Mouse (Mus musculus): ENCODE data around the gene Mocs1. TPM values are rescaled to one million over a fixed set of nuclear protein-coding genes. Genes with fewer than 3 reads are reported as not detected.
"Not testable (repeated sequence)": the region's sequence is repeated elsewhere in the genome, so short reads cannot be mapped to it uniquely, and the experiment has no call there.

Mocs1 gene
- polyA plus RNA-seq, 1 experiment from 2014 or later: 3.9 TPM

DNA sequence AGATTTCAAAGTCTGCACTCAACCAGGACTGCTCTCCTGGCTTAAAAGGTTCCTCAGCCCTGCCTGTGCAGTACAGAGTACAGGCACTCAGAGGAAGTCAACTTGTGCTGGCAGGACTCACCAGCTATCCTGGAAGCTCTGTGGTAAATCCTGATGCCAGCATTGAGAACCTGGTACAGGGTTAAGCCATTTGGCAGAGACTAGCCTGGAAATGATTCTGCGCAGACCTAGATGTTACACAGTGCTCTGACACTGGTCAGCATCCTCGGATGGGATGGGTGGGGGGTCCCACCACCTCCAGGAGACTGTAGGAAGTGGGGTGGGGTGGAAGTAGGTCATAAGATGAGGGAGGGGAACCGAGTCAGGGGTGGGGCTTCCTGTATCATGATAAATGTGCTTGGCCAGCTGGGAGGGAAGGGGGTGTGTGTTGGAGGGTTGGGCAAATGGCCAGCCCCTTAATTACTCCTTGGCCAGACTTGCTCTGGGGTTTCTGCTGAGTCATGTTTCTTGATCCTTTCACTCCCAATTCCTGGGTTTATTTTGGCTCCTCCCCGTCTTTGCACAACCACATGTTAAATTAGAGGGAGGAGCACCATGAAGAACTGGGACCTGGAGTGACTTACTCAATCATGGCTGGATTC is 4.0 kb downstream of the Mocs1 start:
- DNase-seq (ENCODE audit: low spot score): peak; percentile 9

DNA sequence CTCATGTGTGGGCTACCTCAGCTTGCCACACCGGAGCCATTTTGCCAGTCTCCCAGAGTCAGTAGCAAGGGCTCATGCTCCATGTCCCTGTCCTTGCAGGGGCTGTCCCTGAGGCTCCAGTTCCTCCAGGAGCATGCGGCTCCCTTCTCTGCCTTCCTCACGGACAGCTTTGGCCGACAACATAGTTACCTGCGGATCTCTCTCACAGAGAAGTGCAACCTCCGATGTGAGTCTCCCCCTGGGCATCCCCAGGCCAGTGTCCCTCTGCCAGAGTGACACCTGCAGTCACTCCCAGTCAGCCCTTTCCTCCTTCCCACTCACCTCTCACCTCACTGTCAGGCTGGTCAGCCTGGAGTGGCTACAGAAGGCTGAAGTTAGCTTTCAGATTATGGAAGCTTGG is 4.9 kb downstream of the Mocs1 start:
- DNase-seq (ENCODE audit: low spot score): no peak

GRCm38 (mm10) chr17:49434236-49434635 is 6.1 kb downstream of the Mocs1 start:
- no peak for DNase-seq (ENCODE audit: low spot score)

- DNase-seq (ENCODE audit: low spot score): no peak
Measured at GRCm38 (mm10) chr17:49435081-49435480, 6.9 kb downstream of the Mocs1 start.

GRCm38 (mm10) chr17:49436631-49437030 is 8.5 kb downstream of the Mocs1 start:
- no peak for DNase-seq (ENCODE audit: low spot score)

GRCm38 (mm10) chr17:49437306-49437705 is 9.1 kb downstream of the Mocs1 start:
- DNase-seq (ENCODE audit: low spot score): not testable (repeated sequence)

DNA sequence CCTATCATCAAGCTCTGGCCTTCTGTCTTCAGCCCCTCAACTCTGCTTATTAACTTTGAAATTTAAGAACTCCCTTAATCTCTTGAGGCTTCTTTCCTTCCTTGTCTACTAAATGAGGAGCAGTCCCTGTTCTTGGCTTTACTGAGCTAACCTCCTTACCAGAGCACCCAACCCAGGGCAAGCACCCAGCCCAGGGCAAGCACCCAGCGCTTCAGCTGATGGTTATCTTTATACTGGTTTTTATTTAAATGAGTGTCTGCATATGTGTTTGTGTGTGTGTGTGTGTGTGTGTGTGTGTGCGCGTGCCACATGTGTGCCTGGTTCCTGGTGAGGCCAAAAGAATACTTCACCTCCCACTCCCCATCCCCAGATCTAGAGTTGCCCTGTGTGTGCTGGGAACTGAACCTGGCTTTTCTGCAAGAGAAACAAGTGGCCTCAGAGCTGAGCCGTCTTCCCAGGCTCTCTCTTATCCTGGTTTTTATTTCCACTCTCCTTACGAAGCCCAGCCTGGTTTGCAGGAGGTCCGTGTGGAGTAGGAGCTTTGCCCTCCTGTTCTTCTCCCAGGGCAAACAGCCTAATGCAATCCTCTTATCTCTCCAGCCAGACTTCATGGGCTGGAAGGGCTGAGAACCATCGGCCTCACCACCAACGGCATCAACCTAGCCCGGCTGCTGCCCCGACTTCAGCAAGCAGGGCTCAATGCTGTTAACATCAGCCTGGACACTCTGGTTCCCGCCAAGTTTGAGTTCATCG is 10.8 kb downstream of the Mocs1 start:
- DNase-seq (ENCODE audit: low spot score): no peak

DNA sequence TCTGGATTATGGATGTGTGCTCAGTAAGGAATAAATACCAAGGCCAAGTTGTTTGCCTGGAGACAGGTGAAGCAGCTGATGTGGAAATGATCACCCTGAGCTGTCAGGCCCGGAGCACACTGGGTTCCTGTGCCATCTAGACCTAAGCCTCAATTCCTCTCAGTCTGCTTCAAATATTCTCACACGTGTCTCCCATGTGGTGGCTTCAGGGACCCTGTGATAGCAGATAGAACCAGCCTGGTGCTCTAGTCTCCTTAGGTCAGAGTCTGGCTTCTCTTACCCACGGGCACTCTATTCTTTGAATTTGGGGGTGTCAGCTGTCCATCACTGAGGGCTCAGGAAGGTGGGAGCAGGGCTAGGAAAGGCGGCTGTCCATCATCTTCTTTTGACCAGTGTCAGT is 11.5 kb downstream of the Mocs1 start:
- no peak for DNase-seq (ENCODE audit: low spot score)

- DNase-seq (ENCODE audit: low spot score): no peak
Measured at GRCm38 (mm10) chr17:49440331-49441130, 12.4 kb downstream of the Mocs1 start.

DNA sequence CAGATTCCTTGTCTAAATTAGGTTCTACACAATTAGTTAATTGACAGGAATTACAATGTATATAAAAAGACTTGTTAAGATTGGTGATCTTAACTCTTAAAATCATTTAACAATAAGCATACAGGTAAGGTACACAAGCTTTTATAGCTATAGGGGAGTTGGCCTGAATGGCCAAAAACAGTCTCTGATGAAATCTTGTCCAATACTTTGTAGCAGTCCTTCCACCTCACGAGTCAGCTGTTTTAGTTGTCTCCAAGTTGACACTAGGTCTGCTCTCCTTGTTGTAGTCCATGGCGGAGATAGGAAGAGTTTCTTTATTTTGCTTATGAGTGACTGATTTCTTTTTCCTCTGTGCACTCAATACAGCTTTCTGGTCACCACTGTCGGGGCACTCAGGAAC is 14.7 kb downstream of the Mocs1 start:
- DNase-seq (ENCODE audit: low spot score): not testable (repeated sequence)

- no peak for DNase-seq (ENCODE audit: low spot score)
Measured at GRCm38 (mm10) chr17:49448570-49449229, 20.5 kb downstream of the Mocs1 start.

DNA sequence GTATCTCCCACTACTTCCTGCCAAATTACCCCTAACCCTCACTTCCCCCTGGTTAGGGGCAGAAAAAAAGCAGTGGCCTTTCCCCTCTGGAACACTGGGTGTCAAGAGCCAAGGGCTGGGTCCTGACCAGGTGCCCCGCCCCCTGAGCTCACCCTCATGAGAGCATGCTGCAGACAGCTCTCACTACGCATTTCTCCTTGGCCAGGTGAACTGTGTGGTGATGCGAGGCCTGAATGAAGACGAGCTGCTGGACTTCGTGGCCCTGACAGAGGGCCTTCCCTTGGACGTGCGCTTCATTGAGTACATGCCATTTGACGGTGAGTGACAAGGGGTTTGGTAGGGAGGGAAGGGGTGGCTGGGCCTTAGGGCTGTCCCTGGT is 21.1 kb downstream of the Mocs1 start:
- DNase-seq (ENCODE audit: low spot score): no peak

DNA sequence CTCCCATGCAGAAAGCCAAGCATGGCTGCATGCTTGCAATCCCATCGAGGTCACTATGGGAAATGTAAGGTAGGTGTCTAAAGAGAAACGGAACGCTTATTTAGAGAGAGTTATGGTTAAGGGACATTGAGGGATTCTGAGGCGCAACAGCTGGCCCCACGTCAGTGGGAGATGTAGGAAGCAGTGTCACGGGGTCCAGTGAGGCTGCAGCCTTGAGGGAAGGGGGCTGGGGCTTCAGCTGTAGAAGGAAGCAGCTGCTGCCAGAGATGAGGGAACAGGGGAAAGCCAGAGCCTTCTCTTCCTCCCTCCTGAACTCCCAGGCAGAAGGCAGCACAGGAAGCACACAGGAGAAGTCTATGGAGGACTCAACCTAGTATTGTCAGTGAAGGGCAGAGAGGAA is 22.8 kb downstream of the Mocs1 start:
- no peak for DNase-seq (ENCODE audit: low spot score)

DNA sequence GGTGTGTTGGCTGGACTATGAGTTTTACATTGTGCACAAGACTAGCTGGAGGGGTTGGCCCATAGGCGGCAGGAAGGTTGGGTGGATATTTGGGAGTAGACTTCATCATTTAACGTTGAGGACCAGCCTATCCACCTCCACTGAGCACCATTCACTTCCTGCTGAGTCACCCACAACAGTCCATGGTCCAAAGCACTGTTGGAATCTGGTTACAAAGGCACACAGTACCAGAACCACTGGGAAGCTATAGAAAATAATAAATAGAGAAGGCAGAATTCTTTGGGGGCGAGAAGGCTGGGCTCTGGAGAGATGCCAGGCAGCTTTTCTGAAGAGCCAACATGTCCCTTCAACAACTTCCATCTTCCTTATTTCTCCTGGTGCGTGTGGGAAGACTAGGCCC is 28.2 kb downstream of the Mocs1 start:
- no peak for DNase-seq (ENCODE audit: low spot score)

- DNase-seq (ENCODE audit: low spot score): no peak
Measured at GRCm38 (mm10) chr17:49457833-49458232, 29.7 kb downstream of the Mocs1 start.

DNA sequence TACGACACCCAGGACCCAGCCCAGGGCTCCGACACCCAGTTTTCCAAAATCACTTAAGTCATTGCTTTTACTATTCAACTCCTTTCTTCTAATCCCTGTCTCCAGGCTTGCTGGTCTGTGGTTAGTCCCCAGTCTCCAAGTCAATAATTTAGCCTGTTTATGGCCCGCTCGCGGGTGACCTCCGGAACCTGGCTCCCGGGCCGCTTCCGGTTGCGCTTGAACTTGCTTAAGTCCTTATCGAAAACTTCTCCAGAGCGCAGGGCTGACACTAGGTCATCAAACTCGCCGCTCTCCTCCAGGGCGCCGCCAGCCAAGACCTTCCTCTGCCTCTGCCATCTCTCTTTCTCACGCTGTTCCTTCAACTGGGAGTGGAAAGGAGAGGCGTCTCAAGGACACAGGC is 30.2 kb downstream of the Mocs1 start:
- DNase-seq (ENCODE audit: low spot score): no peak

DNA sequence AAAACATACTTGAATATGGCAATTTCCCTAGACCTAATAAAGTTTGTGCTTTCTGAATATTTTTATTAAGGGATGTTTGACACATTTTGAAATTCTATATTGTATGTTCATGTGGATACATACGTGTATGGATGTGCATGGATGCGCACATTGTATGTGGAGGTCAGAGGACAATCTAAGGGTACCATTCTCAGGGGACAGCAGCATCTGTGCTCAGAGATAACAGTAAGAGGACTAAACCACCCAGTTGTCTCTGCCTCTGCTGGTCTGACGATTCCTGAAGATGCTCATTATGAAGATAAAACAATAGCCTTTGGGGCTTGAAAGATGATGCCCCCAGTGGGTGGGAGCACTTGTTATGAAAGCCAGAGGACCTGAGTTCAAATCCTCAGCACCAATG is 36.7 kb downstream of the Mocs1 start:
- DNase-seq (ENCODE audit: low spot score): no peak

GRCm38 (mm10) chr17:49468223-49468622 is 40.1 kb downstream of the Mocs1 start:
- peak; percentile 50 for DNase-seq (ENCODE audit: low spot score)

GRCm38 (mm10) chr17:49472626-49473025 is 44.5 kb downstream of the Mocs1 start:
- DNase-seq (ENCODE audit: low spot score): no peak

GRCm38 (mm10) chr17:49474051-49474450 is 45.9 kb downstream of the Mocs1 start:
- DNase-seq (ENCODE audit: low spot score): no peak

DNA sequence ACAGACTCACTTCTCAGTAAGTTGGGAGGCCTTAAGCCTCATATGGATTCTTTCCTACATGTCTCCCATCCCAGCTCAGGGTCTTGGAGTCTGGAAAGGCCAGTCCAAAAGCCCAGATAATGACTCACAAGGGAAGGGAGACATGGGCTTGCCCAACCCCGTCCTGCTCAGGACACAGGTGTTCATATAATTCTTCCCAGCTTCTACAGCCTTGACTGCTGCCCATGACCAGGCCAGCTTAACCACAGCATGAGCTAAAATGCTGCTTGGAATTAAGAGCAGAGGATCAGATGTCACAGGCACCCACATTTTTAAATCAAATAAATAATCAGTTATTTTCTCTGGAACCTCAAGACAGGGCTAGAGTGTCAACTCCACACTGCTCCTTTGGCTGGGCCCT is 47.0 kb downstream of the Mocs1 start:
- no peak for DNase-seq (ENCODE audit: low spot score)

DNA sequence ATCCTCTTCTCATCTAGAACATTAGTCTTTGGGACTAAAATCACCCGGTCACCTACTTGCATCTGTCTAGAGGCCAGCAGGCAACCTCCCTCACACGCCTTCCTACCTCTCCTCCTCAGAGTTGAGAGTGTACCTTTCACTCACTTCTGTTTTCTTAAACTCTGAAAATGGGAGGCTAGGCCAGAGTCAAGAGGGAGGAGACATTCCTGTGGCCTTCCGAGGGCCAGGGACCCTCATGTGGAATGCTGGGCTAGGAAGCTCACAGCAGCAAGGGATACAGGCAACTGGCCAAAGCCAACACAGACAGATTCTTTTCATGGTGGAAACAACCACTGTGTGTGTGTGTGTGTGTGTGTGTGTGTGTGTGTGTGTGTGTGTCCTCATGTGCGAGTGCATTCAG is 49.2 kb downstream of the Mocs1 start:
- DNase-seq (ENCODE audit: low spot score): no peak

Measured in thymus, postnatal 0 days (tissue).